Mouse (Mus musculus) naive thymus-derived CD4-positive, alpha-beta T cell, adult 2 months (primary cell): ENCODE data around the gene Cdk10.
"Not testable (repeated sequence)": the region's sequence is repeated elsewhere in the genome, so short reads cannot be mapped to it uniquely, and the experiment has no call there.

Experiments
- DNase-seq: peaks from one replicate; pipeline ENCODE4 v3.0.0-alpha.2; 2011; ENCODE audit warnings: low read depth

Cdk10 gene

GRCm38 (mm10) chr8:123224278-123225266 is at the start of gene Cdk10:
Gene Cdk10 (plus strand): TSS chr8:123224842.
- DNase-seq = peak; percentile 93

DNA sequence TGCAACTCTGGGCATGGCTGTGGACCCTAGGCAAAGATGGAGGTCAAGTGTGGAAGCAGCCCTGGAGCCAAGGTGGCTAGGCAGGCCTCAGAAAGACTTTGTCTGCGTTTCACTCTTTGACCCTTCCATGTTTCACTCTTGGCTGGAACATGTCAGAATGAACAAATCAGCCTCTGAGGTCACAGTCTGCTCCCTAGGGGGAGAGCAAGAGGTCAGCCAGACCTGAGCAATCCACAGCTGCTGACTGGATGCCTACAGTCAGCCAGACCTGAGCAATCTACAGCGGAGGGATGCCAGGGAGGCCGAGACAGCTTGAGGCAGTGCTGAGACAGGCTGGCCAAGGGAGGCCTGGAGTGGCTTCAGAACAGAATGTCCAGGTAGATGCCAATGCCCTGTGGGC is 43.3 kb upstream of the Cdk10 start:
- no peak for DNase-seq

DNA sequence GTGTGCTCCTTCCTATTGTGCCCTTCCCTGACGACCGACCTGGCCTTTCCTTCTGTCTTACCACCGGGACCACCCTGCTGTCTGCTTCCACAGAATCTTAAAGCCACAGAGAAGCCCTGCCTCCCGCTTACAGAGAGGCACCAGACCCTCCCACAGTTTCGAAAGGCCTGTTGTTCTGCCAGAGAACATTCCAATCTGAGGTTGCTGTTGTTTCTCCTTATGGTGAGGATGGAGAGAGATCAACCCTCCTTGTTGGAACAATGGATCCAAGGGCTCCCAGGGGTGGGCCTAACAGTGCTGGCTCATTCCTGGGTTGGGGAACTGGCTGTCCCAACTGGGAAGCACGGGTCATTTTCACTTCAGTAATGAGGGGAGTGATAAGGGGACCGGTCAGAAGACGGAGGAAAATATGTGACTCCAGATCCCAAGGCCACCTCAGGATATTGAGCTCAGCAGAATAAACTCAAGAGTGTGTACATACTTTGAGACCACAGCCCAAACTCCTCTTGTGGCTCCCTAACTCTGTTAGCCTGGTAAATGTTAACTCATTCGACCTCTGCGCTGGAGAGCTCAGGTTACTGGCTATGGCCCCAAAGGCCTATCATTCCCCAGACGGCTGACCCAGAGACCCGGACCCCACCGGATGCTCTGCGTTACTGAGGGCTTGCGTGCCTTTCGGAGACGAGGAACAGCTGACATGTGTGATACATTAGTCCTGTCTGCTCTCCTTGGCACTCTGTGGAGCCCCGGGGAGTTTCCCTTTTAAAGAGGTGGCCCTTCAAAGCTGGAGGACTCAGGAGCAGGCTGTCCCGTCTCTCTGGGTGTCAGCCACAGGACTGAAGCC is 38.9 kb upstream of the Cdk10 start, which contains the start of gene Dpep1:
Gene Dpep1 (plus strand): TSS at position 677 of the 844 bp plus-strand sequence.
- DNase-seq = no peak

DNA sequence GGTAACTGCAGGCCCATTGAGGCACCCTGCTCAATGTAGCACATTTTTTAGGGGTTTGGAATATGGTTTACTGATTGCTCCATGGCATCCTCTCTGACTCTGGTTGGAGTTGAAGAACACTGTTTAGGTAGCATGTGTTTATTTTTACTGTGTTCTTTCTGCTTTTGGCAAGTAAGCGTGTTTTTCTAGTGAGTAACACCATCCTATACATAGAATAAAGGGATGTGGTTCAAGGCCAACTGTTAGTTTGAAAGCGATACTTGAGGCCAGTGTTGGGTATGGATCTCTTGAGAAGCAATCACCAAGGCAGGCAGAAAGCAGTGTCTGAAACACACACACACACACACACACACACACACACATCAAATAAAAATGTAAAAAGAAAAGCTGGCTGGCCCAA is 36.6 kb upstream of the Cdk10 start:
- DNase-seq = no peak

- DNase-seq = no peak
Measured at GRCm38 (mm10) chr8:123188841-123189240, 35.8 kb upstream of the Cdk10 start.

DNA sequence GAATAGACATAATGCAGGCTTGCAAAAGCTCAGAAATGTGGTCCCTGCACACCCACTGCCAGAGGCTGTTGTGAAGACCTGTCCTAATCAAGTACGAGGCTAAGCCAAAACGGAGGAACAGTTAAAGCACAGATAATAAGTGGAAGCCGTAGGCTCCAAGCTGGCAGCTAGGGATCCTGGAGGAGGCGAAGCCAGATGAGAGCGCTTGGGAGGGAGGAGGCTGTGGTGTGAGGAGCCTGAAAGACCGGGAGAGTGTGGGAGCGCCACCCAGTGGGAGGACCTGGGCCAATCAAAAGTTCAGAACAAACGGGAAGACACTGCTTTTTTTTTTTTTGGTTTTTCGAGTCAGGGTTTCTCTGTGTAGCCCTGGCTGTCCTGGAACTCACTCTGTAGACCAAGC is 34.0 kb upstream of the Cdk10 start:
- DNase-seq = peak; percentile 70

DNA sequence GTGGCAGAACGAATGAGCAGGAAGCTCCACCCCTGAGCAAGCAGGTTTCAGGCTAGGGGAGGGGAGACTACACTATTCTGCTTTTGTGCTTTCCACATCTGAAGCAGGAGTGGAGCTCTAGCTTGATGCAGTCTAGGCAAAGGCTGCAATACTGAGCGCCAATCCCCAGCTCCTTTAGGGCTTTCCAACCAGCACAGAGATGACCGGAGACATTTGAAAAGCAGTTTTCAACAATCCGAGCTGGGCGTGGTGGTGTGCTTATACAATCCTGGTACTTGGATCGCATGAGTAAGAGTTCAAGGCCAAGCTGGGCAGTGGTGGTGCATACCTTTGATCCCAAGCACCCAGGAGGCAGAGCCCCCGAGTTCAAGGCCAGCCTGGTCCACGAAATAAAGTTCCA is 32.7 kb upstream of the Cdk10 start:
- no peak for DNase-seq

GRCm38 (mm10) chr8:123193771-123194170 is 30.9 kb upstream of the Cdk10 start:
- no peak for DNase-seq

- DNase-seq = not testable (repeated sequence)
Measured at GRCm38 (mm10) chr8:123197016-123197415, 27.6 kb upstream of the Cdk10 start.

DNA sequence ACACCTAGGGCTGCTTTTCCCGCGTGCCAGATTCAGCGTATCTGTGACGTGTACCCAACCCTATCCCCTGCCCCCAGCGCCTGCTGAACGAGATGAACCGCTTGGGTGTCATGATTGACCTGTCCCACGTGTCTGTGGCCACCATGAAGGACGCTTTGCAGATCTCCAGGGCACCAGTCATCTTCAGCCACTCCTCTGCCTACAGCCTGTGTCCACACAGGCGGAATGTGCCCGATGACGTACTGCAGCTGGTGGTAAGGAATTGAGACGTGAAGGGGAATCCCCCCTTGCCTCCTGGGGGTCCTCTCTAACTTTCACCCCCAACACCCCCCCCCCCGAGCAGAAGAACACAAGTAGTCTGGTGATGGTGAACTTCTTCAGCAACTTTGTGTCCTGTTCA is 24.8 kb upstream of the Cdk10 start:
- no peak for DNase-seq

GRCm38 (mm10) chr8:123202288-123202687 is 22.4 kb upstream of the Cdk10 start:
- peak; percentile 85 for DNase-seq

DNA sequence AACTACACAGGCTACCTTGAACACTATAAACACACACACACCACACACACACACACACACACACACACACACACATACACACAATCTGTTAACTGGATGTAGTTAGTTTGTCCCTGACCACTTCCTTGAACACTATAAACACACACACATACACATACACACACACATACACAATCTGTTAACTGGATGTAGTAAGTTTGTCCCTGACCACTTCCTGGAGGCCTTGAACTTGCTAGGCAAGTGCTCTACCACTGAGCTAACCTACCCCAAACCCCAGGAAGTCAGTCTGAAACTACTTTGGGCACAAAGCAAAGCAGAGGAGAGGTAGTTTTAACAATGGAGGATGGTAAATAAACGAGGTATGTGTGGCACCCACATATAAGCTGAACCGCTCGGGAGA is 21.1 kb upstream of the Cdk10 start:
- DNase-seq = peak; percentile 64

GRCm38 (mm10) chr8:123211876-123212275 is 12.8 kb upstream of the Cdk10 start:
- peak; percentile 29 for DNase-seq

DNA sequence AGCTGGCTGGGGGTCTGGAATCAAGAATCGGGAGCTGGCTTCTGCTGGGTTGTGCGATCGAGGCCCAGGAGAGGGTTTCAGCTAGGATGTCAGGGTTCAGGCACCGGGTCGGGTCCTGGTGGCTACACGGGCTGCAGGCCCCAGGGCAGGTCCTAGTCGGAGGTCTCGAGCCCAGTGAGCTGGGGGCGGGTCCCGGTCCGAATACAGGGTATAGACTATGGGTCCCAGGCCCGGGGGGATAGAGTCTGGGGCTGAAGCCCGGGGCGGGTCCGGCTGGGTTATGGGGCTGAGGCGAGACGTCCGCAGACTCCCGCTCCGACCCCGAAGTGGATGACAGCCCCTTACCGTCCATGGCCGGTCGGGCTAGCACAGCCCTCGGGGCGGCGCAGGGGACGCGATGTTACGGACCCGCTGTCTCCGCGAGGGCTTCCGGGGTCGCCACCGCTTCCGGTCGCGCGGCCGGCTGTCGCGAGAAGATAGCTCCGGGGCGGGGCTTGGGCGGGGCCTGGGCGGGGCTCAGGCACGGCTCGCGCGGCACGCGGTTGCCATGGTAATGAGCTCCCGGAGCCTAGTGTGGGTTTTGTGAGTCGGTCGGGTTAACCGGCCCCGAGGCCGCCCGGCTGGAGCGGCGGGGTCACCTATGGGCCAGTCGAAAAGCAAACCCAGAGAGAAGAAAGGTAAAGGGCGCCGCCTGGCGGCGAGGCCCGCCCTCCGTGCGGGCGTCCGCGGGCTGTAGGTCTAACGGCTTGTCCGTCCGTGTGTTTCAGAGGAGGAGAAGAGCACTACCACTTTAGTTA is 12.1 kb upstream of the Cdk10 start, which contains the start of the genes Chmp1a and Spata33:
Gene Chmp1a (minus strand): TSS at position 443 of the 797 bp plus-strand sequence.
Gene Spata33 (plus strand): TSS at position 512 of the 797 bp plus-strand sequence.
- peak; percentile 94 for DNase-seq

DNA sequence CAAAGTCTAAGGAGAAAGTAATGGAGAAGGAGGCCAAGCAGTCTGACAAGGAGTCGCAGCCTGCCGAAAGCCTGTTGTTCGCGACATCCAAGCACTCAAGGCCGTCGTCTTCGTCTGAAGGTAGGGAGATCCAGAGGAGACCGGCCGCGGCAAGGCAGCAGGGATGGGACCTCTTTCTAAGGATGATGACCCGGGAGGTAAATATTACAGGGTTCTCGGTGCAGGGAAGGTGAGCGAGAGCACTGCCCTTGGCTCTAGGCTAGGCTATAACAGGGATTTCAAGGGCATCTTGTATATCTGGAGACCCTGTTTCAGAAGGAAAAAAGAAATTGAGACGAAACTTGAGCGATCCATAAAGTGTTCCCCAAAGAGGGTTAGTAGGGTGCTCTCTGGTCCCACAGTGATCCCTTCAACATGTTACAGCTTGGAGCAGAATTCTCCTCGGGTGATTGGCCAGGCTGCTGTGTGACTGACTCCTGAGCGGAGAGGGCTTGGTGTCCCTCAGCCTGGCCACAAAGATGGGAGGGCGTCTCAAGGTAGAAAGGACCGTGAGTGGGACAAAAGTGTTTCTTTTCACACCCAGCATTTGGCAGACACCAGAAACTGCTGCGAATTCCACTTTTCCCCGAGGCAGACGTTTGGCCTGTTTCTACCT is 11.4 kb upstream of the Cdk10 start:
- DNase-seq = no peak

- DNase-seq = no peak
Measured at GRCm38 (mm10) chr8:123215430-123215829, 9.2 kb upstream of the Cdk10 start.

DNA sequence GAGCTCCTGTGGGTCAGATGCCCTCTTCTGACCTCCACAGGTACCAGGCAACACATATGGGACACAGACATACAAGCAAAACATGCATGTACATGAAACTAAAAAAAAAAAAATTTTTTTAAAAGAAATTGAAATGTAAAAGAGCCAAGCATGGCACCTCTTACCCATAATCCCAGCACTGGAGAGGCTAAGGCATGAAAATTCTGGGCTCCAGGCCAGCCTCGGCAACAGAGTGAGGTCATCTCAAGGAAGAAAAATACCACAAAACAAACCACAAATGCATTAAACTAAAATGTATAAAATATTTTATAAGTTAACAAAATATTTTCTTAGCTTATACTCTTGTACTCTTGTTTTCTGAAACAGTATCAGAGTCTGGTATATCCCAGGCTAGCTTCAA is 3.7 kb upstream of the Cdk10 start:
- DNase-seq = no peak

- DNase-seq = no peak
Measured at GRCm38 (mm10) chr8:123228416-123228815, 3.8 kb downstream of the Cdk10 start.

DNA sequence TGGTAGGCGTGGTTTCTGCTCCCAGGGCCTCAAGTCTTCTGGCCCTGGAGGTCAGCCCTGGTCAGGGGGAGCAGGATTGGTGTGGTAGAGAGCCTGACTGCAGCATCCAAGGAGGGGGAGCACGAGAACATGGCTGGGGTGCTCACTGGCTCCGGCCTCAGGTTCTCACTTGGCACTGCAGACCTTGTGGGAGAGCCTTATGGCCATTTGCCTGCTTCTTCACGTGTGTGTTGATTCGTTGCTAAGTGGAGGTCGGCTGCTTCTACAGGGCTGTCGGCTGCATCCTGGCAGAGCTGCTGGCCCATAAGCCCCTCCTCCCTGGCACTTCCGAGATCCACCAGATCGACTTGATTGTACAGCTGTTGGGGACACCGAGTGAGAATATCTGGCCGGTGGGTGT is 5.7 kb downstream of the Cdk10 start:
- DNase-seq = not testable (repeated sequence)

DNA sequence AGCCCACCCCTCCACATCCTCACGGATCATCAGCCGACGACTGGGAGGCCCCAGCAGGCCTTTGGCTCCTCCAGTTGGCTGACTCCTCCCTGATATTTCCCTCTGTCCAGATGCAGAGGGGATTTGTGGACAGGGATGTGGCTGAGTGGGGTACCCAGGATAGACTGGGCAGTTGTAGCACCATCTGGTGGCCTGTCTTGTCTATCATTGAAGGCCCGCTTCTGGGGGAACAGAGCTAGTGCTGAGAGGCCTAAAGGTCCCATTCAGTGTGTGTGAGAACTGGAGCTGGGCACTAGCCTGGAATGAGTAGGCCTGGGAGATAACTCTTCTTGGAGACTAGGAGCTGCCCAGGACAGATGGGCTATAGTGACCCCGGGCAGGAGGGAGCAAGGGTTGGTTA is 7.1 kb downstream of the Cdk10 start:
- no peak for DNase-seq

GRCm38 (mm10) chr8:123232553-123232952 is 7.9 kb downstream of the Cdk10 start:
- no peak for DNase-seq
